Mouse (Mus musculus): ENCODE results near the gene Fam133b.
"Not testable (repeated sequence)": the region's sequence is repeated elsewhere in the genome, so short reads cannot be mapped to it uniquely, and the experiment has no call there.

GRCm38 (mm10) chr5:3532048-3532447, 11.6 kb upstream of the Fam133b start:
- not testable (repeated sequence) for TF ChIP-seq POLR2A (IDR thresholded peaks at IDR 0.05; ENCODE audit: borderline replicate concordance, control insufficient read depth, low read depth, low read length); CTCF (IDR thresholded peaks at IDR 0.05; ENCODE audit: control insufficient read depth, insufficient read depth, low read length)
